Mouse (Mus musculus) adrenal gland, postnatal 14 days (tissue): ENCODE results near the gene Dnajb4. TPM values are rescaled to one million over a fixed set of nuclear protein-coding genes. Genes with fewer than 3 reads are reported as not detected.
"Not testable (repeated sequence)": the region's sequence is repeated elsewhere in the genome, so short reads cannot be mapped to it uniquely, and the experiment has no call there.

ENCODE experiments used
- DNase-seq: peaks from one replicate; pipeline ENCODE4 v3.0.0; 2021; ENCODE audit warnings: mixed read lengths
- total RNA-seq: library from RNA; stranded (reverse); gene quantifications from 2 replicates; pipeline ENCODE4 v1.2.3, GENCODE M21; 2021

Dnajb4 gene
- total RNA-seq, 1 experiment from 2014 or later = 45.2 TPM

DNA sequence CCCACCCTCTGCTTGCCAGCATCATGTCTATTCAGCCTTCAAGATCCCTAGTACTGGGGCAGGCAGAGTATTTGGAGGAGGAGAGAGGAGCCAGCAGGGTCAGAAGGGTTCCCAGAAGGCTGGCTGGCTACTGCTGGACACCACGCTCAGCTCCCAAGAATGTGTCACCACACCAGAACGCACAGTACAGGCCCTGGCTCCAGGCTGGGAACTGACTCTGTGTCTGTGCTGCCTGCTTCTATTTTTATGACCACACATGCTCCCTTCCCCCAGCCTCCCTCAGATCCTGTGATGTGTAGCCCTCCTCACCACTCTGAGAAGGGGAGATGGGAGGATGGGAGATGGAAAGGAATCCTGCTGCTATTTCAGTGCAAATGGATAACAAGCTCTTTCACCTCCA lies 64.9 kb downstream of the Dnajb4 start:
- peak; percentile 57 for DNase-seq

DNA sequence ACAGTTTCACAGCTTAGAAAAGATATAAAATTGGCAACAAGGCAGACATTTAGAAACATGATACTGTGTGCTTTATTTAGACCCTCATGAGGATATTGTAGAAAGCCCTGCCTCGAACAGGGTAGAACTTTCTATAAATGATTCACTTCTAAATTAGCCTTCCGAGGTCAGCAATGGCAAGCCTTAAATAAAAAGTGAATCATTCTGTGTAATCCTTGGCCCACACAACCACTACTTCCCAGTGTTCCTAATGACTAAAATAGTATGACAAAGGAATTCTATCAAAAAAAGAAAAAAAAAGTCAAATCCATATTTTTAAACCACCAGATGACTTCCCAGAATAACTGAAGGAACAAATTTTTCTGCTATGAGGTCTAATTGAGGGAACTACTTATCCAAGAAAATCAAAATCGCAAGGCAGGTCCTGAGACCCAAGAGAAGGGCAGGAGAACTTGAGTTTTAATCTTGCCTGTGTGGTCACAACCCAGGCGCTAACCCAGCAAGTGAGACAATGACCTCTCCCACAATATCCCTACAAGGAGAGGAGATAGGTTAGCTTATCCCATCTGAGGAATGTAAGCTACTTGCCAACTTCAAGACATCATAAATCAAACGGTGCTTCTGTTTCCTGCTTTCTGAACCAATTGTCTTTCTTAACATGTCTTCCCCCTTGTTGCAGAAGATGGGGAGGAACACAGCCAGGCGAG lies 67.0 kb downstream of the Dnajb4 start:
- DNase-seq = no peak

- DNase-seq = no peak
Measured at GRCm38 (mm10) chr3:152142146-152142545, 68.0 kb downstream of the Dnajb4 start.

- not testable (repeated sequence) for DNase-seq
Measured at GRCm38 (mm10) chr3:152139308-152139707, 70.8 kb downstream of the Dnajb4 start.

- not testable (repeated sequence) for DNase-seq
Measured at GRCm38 (mm10) chr3:152136106-152136505, 74.0 kb downstream of the Dnajb4 start.

DNA sequence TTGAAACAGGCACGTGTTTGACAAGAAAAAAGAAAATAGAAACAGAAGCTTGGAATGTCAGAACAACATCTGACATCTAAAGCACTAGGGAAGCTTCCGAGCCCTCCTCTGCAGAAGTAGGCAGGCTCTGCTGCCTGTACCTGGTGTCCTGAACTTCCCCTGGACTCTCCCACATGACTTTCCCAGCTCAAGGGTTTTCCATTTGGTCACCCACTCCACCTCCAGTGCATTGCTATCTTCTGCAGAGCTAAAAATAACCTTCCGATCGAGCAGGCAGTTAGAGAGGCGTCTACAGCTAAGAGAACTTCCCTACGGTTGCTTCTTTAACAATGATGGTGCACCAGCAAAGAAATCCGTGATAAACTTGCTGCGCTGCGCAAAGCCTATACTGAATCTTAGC lies 76.5 kb downstream of the Dnajb4 start:
- DNase-seq = no peak

GRCm38 (mm10) chr3:152130963-152131362 lies 79.1 kb downstream of the Dnajb4 start:
- no peak for DNase-seq

GRCm38 (mm10) chr3:152129426-152129825 lies 80.7 kb downstream of the Dnajb4 start:
- not testable (repeated sequence) for DNase-seq

DNA sequence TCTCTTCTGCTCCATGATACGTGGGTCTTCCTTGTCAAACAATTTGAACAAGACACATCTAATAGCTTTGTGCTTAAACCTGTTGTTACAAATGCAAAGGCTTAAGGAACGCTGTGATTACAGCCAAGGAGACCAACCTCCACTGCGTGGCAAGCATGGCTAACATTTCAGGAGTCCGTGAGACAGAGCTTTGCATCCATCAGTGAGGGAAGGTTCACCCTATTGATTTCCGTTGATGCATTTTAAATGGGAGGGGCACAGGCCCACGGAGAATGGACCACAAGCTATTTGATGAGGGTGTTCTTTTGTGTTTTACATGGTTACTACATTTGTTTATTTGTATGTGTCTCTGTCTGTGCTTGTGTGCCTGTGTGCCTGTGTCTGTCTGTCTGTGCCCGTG lies 81.5 kb downstream of the Dnajb4 start:
- DNase-seq = no peak

Other genes starting within 250 kb of the Dnajb4 start
- gene Gipc2, start 44.1 kb downstream of the Dnajb4 start, total RNA-seq = 0.96 and 2.8 TPM in 2 replicates
- 149 and 160 TPM in 2 replicates for gene Fubp1, start 120 bp upstream of the Dnajb4 start, total RNA-seq
- 7.6 and 7.9 TPM in 2 replicates for gene Nexn, start 56.0 kb upstream of the Dnajb4 start, total RNA-seq
- gene Miga1, start 130.1 kb upstream of the Dnajb4 start, total RNA-seq = 9.3 and 11.5 TPM in 2 replicates
- 73.5 and 83.9 TPM in 2 replicates for gene Usp33, start 136.2 kb upstream of the Dnajb4 start, total RNA-seq
- gene Zzz3, start 185.2 kb upstream of the Dnajb4 start, total RNA-seq = 32.8 and 37.5 TPM in 2 replicates